Mouse (Mus musculus): ENCODE data around the gene Upf2.
"Not testable (repeated sequence)": the region's sequence is repeated elsewhere in the genome, so short reads cannot be mapped to it uniquely, and the experiment has no call there.

Gene Upf2

DNA sequence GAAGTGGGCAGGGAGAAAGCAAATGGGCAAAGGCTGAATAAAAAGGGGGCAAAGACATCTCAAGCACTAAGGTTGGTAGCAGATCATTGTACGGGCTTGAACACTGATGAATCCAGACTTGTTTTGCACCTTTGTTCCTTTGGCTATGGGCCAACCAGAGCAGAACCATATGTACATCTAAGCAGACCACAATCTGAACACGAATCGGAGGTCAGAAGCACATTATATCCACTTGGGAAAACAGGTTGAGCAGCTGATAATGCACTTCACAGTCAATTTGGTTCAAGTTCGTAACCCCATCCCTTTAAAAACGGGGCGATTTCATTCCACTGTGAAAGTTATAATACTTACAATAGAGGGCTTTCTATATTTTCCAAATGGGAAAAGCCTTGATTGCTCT, 964 bp upstream of the Upf2 start:
- peak in 1 of 2 experiments; percentile 10 for DNase-seq

DNA sequence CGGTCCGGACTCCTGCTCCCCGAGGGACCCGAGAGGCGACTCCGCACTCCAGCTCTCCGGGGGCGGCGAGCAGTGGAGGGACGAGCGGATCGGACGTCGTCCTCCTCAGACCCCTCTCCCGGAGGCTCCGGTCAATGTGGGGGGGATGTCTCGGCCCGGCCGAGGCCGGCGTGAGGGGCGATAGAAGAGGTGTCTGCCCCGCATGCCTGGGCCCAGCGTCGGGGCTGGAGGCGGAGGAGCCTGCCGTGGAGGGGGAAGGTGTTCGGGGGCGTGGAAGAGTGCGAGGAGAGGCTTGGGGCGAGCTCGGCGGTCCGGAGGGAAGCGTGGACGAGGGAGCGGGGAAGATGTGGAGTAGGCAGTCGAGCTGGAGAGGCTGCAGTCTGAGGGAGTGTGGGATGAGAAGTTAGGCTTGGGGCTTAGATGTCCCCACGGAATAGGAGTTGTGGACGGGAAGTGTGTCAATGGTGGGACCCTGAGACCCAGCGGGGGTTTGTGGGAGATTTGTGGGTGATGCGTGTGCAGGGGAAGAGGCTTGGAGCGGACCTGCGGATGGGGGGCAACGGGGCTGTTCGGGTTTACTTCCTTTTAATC, 447 bp downstream of the Upf2 start:
- peak; percentile 48 to 55 for DNase-seq

DNA sequence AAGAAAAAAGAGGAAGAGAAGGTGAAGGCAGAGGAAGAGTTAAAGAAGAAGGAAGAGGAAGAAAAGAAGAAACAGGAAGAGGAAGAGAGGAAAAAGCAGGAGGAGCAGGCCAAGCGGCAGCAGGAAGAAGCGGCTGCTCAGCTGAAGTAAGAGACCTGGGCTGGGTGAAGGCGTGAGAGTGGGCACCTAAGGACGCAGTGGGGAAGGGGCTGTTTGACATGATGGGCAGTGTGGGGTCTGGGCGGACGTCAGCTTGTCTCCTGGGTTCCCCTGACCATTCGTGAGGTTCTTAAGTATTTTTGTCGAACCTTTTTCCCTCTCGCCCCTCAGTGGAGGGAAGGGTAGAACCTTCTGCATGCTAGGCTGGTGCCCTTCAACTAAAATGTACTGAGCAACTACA, 6.4 kb downstream of the Upf2 start:
- no peak for DNase-seq

DNA sequence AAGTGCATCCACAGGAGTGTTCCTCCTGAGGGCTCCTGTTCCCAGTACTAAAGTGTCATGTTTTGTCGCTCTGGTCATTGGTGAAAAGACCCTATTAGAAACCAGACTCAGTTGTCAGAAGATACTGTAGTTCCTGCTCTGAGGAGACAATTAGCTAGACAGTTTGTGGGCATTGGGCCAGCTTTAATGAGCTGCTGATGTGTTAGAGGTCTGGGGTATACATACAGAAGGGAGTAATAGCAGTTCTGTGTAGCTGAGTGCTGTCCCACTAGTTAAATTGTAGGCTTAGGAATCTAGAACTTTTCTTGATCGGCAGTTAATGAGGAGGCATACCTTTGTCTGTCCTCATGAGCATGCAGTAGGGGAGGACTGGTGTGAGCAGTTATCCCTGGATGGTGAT, 11.0 kb downstream of the Upf2 start:
- DNase-seq: no peak

DNA sequence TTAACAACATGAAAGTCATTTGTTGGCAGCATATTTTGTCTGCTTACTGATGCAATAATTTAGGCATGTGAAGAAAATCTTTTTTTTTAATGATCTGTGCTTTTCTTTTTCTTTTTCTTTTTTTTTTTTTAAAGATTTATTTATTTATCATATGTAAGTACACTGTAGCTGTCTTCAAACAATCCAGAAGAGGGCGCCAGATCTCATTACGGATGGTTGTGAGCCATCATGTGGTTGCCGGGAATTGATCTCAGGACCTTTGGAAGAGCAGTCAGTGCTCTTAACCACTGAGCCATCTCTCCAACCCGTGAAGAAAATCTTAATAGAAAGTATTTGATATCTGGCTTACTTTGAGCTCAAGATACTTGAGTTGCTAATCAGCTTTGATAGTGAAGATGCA, 12.5 kb downstream of the Upf2 start:
- DNase-seq: peak; percentile 20 to 29

DNA sequence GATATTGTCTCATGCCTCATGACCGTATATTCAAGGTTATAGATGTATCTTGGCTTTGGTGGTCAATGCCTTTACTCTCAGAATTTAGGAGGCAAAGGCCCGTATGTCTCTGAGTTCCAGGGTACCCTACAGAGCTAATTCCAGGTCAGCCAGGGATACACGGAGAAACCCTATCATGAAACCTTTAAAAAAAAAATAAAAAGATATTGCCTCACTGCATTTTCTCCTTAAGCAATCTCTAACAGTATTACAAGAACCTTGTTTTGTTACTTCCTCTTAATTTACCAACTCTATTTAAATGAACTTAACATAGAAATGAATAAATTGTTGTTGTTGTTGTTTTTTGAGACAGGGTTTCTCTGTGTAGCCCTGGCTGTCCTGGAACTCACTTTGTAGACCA, 14.7 kb downstream of the Upf2 start:
- DNase-seq: no peak

DNA sequence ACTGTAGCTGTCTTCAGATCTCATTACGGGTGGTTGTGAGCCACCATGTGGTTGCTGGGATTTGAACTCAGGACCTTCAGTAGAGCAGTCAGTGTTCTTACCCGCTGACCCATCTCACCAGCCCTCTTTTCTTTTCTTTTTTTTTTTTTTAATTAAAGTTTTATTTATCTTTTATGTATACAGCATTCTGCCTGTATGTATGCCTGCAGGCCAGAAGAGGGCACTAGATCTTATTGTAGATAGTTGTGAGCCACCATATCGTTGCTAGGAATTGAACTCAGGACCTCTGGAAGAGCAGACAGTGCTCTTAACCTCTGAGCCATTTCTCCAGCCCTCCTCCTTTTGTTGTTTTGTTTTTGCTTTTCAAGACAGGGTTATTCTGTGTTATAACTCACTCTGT, 19.4 kb downstream of the Upf2 start:
- DNase-seq: not testable (repeated sequence)

DNA sequence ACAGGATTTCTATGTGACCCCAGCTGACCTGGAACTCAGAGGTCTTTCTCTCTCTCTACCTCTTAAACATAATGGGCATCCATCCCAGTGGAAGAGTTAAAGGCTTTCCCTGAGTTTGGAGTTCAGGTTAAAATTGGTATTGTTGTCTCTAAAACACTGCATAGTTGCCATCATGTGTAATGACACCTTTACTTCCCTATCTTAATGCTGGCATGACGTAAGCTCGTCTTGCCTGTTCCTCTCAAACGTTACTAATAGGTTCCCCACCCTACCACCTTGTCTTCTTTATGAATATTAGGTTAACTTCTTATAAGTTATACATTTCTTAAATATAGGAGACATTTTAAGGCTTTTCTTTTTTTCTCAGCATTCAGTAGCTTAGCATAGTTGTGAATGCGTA, 26.3 kb downstream of the Upf2 start:
- DNase-seq: no peak

DNA sequence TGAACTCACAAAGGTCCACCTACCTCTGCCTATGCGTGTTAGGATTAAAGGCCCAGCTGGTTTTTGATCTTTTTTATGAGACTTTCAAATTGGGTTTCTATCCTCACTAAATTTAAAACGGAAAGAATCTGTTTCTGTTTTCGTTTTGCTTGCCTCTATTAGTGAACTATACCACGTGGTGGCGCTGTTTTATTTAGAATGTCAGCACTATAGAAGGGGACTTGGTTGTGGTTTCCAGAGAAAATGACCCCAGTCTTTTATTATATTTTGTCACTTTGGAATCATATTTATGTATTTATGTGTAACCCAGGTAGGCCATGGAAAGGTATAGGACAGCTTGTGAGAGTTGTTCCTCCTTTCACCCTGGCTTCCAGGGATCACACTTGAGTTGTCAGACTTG, 44.3 kb downstream of the Upf2 start:
- DNase-seq: peak; percentile 35 to 49

DNA sequence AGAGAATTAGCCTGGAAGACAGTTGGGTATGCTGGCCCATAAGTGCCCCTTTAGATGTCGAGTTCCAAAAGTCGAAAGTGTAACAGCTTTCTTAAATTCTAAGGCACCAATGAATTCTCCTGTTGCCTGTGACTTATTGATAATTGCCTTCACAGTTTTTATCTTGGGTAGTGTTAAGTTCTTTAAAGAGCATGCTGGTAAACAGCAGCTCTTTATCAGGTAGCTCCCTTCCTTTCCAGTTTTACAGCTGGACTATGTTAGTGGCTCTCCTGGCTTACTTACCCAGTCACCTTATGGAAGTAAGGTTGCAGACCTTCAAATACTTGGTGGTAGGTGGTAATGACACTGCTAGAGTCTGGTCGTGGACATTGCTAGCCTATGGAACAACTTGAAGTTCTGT, 52.7 kb downstream of the Upf2 start:
- no peak for DNase-seq

DNA sequence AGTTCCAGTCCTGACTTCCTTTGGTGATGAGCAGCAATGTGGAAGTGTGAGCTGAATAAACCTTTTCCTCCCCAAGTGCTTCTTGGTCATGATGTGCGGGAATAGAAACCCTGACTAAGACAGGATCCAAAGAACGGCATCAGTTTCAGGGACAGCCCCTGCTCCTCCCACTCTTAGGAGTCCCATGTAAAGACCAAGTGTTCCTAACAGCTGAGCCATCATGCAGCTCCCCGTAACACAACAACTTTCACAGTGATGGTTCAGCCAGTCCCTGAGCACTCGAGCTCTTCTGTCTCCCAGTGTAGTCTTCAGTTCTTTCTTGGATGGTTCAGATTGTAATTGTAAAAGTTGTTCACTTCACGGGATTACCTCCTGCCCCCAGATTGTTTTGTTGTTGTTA, 63.3 kb downstream of the Upf2 start:
- DNase-seq: no peak

DNA sequence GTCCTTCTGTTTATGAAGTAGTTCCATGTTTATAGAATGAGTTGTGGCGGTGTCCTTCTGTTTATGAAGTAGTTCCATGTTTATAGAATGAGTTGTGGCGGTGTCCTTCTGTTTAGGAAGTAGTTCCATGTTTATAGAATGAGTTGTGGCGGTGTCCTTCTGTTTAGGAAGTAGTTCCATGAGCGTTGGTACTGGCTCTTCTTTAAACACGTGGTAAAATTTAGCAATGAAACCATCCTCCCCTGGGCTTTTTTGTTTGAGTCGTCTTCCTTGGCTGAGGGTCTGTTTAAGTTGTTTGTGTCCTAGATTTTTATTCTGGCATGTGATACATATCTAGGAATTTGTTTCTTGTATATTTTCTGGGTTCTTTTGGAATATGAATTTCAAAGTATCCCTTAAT, 63.9 kb downstream of the Upf2 start:
- DNase-seq: not testable (repeated sequence)

DNA sequence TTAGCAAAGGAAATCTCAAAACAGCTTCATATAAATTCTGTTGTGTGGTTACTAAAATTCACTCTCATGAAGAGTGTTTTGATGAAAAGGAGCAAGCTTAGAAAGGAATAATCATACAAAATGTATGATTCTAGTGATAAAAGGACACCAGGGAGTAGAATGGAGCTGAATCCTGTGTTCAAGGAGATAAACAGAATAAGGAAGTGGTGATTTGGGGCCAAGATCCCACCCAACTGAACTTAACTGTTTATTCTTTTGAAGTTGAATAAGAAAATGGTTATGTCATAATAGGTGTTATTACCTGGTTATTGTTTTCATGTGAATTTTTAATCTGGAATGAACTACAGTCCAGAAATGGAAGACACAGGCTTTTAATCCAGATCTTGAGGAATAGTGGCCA, 69.3 kb downstream of the Upf2 start:
- DNase-seq: no peak

DNA sequence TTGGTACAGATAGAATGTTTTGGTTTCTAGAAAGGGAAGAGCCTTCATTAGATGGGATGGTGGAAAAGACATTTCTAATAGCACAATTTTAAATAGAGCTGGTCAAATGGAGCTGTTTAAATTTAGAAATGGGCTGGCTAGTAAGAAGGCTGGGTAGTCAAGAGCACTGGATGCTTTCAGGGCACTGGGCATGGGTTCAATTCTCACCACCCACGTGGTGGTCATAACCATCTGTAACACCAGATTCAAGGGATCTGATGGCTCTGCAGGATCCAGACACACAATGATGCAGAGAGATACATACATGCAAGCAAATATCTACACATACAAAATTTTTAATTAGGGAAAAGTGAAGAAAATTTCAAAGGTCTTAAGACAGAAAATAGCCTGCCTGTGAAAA, 91.4 kb downstream of the Upf2 start:
- no peak for DNase-seq

DNA sequence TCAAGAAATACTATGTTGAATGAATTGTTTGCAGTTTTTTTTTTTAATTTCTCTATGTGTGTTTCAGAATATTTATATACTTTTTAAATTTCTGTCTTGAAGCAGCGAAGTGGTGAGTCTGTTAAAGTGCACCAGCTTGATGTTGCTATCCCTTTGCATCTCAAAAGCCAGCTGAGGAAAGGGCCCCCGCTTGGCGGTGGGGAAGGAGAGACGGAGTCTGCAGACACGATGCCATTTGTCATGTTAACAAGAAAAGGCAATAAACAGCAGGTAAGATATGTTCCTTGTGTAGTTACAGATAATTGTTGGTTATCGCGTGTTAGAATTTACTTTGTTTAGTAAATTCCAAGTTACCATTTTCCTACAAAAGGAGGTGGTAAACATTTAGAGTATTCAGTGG, 95.5 kb downstream of the Upf2 start:
- no peak for DNase-seq

DNA sequence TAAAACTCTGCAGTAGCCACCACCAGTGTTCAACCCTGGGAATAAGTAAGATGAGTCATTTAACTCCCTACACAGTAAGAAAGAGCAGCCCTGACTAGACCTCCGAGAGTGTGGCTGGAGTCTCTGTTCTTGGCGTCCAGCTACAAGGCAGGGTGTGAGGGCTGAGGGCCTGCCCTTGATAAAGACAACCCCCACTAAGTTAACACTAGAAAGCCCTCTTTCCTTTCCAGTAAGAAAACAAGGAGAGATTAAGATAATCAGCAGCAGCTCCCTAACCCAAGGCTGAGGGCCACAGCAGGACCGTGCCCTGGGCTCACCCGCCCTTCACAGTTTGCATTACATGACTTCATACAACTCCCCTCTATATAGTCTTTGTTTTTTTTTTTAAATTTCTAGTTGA, 97.3 kb downstream of the Upf2 start:
- no peak for DNase-seq

DNA sequence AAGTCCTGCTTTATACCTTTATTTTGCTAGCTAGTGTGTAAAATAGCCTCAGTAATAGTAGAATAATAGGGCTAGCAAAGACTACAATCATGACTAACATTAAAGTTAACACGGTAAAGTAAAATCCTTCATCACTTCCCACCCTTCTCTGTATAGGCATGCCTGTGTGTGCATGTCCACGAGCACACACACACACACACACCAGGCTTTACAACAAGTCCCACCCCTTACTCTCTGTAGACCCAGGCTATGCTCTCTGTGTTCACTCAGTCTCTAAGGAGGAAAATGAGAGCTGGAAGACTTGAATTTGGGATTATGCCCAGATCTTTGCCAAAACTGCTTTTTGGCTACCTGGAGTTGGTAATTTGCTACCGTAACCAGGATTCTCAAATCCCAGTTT, 97.7 kb downstream of the Upf2 start:
- no peak for DNase-seq

DNA sequence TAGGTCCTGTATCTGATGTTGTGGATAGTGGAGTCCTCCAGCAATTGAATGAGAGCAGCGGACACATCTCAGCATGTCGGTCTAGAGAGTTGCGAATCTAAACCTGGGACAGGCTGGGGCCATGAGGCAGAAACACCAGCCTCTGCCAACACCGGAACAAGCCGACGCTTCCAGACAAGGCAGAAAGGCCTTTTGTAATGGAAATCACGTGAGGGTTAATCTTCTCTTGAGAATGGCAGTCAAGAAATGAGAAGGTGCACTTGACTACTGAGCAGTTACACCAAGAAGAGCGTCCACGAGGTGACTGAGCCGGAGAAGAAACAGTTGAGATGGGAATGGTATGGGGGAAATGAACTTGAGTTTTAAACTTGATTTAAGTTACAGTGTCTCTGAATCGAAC, 104.2 kb downstream of the Upf2 start:
- no peak for DNase-seq

DNA sequence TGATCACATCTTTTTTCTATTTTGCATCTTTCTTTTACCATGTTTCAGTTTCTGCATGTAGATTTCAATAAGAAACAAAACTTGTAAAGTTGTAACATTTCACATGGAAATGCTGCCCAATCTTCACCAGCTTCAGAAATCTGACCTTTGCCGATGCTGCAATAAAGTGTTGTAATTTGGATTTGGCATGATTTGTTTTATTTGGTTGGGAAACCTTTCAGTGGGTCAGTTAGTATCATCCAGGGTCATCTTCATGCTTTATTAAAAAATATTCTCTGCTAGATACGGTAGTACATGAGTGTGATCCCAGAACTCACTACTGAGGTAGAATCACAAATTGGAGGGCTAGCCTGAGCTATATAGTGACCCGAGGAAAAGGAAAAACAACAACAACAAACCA, 105.2 kb downstream of the Upf2 start:
- no peak for DNase-seq

DNA sequence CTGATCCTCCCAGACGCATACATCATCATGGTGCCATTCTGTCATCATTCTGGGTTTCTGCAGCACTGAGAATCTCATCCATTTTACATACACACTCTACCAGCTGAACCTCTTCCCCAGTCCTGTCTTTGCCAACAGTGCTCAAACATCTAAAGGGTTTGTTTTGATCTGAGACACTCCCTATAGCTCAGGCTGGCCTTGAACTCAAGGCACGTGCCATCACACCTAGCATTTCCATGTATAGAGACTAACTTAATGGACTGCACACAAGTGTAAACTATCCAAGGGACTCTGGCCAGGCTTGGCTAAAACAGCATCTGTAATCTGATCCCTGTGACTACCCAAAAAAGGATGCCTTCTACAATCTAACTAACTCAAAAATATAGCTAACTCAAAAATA, 108.0 kb downstream of the Upf2 start:
- DNase-seq: no peak

DNA sequence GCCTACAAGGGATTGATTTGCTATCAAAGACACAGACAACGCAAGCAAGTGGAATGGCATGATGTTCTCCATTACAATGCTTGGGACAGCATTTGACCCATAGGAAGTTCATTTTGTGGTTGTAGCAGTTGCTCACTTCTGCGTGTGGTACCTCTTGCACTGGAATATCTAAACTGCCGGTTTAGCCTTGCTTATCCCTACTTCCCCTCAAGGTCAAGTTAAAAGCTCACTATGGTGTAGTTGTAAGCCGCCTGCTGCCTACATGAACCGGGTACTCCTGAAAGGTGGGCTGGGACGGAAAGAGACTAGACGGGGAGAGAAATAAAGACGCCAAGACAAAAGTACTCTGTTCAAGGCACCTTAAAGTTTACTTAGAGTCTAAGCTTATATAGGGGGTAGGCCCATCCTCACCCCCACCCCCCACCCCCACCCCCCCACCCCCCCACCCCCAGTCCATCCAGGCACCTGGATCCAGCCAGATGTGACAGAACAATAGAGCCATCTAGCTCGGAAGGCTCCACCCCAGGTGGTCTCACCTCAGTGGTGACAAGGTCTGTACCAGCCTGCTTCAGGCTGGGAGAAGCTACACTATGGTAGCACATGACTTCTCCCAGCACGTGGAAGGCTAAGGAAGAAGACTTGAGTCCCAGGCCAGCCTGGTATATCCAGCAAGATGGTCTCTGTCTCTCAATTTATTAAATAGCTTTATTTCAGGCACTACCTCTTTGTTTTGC, 109.0 kb downstream of the Upf2 start:
- no peak for DNase-seq

DNA sequence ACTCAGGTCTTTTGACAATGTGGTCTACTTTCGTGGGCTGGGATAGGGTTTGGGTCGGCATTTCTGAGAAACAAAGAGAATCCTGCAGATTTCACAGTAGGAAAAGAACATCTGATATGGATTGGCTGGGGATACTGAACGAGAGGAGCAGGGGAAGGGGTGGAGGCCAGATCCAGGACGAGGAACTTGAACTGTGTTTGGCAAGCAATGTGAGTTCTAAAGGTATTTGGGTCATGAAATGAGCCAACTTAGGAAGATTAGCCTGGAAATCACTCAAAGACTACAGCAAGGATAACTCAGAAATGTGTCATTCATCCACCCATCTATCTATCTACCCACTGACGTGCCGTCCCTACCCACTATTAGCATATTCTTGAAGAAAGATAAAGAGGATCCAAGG, 116.1 kb downstream of the Upf2 start:
- DNase-seq: no peak

DNA sequence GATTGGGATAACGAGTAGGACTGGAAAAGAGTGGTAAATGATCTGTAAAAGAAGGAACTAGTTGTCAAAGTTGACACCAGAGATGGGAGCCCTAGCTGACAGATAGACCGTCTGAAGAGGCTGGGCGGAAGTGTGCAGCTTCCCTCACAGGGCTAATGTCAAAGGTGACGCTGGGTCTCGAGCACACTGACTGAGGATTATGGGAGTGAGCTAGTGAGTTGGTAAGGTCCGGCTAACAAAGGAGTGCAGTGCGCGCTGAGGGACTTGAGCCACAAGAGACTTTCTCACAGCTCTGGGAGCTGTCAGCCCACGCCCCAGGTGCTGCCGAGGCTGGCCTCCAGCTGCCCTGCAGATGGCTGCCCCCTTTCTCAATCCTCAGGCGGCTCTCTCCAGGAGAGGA, 119.7 kb downstream of the Upf2 start:
- DNase-seq: no peak

DNA sequence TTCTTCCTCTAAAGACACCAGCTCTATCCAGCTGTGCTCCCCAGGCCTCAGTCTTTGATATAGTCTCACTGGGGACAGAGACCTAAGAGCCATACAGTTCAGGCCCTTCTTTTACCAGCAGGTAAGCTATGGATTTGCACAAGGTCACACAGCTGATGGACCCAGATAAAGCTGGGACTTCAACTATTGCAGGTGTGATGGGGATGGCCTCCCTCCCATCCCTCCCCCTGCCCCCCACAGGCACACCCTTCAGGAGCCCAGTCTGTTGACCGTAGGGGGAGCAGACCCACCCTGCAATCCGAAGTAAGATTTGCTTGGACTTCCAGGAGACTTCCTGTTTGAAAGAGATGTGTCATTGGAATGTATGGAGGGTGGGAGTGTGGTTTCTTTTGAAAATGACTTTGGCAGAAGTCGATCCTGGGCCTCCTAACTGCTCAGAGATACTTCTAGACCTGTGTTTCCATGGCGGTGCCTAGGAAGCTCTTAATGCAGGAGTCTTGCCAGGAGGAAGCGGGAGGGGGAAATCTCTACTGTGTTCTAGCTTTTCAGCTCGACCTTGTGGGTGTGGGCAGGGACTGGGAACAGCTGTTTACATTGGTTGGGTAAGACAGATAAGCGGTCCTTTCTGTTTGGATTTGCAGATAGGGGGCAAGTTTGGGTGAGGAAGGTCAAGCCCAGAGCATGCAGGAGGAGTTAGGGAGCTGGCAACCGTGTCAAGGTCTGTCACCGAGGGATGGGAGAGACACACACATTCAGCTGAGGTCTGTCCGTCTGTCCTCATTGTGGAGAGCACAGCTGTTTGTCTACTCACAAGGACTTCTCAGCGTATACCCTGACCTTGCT, 120.5 kb downstream of the Upf2 start:
- no peak for DNase-seq

All from B cell, adult 2 months (primary cell).